Mouse (Mus musculus) lung, adult 18-20 months (tissue): ENCODE data around the gene Slc19a1.

Experiments
- DNase-seq, 2 experiments: peaks; one replicate each; pipeline ENCODE4 v3.0.0; 2022; ENCODE audit warnings: mixed read lengths in 2 of 2

Gene Slc19a1

DNA sequence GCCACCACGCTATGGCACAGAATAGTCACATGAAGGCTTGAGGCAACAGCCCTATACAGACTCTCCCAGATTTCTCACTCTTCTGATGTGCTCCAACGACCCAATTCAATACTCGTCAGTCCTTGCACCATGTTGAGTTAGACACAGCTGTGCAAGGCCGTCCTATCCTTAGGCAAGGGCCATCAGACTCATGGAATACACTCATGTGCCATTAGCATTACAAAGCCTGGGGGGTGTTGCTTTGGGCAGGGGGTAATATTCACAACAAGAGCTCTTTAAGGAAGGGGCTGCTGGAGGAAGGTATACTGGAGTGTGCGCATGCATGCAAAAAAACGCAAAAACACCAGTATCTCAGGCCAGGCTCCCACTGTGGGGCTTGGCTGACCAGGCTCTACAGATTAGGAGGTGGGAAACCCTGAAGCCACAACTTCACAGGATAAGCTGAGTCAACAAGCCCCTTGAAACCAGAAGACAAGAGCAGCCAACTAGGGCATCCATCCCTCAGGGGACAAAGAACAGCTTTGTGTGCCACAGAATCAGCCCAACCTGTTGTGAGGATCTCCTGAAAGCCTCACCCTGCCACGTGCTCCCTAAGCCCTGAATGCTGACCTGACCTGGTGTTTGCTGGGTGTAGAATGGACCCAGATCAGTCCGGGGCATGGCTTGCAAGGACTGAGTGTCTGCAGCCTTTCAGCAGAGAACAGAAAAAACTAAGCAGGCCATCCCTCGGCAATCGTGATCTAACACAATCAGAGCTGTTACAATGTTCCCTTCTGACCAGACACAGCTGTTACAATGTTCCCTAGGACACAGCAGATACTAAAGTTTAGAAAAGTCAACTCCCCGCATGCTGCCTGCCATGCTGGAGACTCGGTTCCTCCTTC lies 65.2 kb downstream of the Slc19a1 start:
- DNase-seq = no peak

DNA sequence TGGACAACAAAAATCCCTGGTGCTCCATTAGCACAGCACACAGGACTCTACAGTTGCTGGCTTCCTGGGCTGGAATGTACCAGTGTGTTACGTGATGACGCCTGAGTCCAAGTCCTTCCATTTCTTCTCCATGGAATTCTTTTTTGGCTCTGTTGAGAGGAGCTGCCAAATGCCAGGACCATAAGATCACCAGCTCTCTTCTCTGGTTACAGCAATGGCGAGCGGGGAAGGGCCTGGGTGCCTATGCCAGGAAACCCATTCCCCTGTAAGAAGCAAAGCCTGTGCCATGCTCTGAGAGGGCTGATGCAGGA lies 65.8 kb downstream of the Slc19a1 start:
- peak in 1 of 2 experiments; percentile 16 for DNase-seq

GRCm38 (mm10) chr10:77098619-77099018 lies 66.6 kb downstream of the Slc19a1 start:
- DNase-seq = no peak

DNA sequence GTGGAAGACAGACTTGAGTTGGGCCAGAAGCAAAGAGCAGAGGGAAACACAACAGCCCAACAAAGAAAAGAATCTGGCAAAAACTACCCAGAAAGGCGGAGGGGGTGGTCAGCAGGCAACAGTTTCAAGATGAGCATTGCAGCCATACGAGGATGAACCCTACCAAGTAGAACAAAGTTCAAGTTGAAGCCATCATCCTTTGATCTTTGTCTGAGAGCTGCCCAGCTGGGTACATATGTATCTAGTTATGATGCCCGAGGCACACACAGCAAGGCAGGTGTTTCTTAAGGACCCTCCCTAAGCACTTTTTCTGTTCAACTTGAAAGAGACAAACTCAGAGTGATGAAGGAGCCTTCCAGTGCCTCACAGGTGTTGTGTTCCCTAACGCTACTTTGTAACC lies 67.7 kb downstream of the Slc19a1 start:
- no peak for DNase-seq

GRCm38 (mm10) chr10:77103689-77104088 lies 71.6 kb downstream of the Slc19a1 start:
- DNase-seq = no peak

GRCm38 (mm10) chr10:77104327-77104726 lies 72.3 kb downstream of the Slc19a1 start:
- DNase-seq = no peak

DNA sequence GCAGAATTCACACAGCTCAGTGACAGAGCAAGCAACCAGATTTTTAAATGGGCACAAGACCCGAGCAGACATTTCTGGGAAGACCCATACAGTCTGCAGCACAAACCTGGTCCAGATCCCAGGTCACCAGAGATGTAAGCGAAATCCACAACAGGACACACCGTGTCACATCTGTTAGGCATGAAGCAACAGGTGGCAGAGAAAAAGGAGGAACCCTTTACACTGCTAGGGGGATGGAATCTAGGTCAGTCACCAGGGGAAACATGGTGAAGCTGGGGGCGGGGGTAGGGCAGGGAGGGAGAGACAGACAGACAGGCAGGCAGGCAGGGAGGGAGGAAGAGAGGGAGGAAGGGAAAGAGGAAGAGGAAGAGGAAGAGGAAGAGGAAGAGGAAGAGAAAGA lies 76.1 kb downstream of the Slc19a1 start:
- no peak for DNase-seq

DNA sequence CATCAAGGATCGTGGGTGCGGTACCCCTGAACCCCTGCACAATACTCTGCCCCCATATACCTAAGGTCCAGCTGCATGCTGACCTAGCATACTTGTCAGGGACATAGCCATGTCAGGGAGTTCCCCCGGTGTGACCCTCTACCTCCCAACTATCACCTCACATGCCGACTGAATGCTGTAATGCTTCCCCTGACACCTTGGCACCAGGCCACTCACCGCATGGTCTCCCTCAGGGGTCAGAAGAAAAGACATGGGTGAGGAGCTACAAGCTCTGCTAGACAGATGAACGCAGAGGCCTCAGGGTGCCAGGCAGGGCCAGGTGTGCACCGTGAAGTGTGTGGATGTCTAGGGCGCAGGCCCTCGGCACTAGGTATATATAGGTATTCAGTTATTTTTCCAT lies 78.0 kb downstream of the Slc19a1 start:
- DNase-seq = no peak
